Mouse (Mus musculus): ENCODE results near the gene Dscam. TPM values are rescaled to one million over a fixed set of nuclear protein-coding genes. Genes with fewer than 3 reads are reported as not detected.

Gene Dscam
- polyA plus RNA-seq, 1 experiment = not detected

DNA sequence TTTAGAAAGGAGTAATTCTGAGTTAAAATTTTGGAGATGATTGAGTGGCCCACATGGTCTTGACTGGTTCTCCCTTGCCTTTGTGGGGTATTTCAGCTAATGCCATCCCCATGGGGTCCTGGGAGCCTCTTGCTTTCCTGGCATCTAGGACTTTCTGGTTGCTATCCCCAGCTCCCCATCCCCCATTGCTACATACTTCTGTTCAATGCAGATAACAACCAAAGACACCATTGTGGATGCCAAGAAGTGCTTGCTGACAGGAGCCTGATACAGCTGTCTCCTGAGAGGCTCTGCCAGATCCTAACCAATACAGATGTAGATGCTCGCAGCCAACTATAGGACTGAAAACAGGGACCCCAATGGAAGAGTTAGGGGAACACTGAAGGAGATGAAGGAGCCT, 429.2 kb downstream of the Dscam start:
- no peak overlapping the region for H3K27ac ChIP-seq (replicated peaks; ENCODE audit: low read depth, low read length)
- H3K4me3 ChIP-seq (ENCODE audit: insufficient read depth, low read depth, low read length) = no peak overlapping the region
- H3K4me1 ChIP-seq (ENCODE audit: control insufficient read depth, insufficient read depth, insufficient read length, low read length) = no peaks in the 10 kb centered on the region

DNA sequence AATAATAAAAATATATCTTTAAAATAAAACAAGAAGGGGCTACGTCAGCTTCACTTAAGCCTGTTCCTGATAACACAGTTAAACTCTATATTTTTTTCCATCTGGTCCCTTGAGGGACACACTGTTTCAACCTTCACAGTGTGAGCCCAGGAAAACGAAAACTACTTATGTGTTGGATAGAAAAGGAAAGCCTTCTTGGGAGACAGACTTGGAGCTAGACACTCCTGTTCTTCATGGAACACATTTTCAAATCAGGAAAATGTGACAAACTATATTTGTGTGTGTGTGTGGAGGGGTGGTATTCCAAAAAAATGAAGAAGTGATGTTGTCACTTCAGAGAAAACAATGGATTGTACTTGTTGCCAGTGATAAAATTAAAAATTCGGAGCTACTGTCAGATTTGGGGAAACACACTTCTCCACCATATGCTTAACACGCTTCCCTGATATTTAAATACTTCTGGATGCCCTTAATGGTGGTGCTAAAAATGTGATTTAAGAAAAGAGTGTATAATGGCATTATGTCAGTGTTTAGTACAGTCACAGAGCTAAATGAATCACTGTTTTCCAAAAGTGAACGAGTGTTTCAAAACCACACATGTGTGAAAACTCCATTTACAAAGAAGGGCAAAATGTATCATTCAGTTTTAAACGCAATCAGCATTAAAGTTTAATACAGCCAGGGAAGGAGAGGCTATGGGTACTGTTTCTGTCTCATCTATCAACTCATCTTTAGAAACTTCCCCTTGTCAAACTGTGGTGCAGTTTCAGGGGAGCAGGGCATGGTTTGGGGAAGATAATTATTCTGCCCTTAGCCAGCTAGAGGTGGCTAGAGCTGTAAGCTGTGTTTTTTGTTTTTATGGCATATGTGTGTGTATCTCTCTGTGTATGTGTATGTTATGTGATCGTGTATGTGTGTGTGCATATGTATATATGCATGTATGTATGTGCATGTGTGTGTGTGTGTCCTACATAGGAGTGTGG, 430.2 kb downstream of the Dscam start:
- H3K4me3 ChIP-seq (ENCODE audit: insufficient read depth, low read depth, low read length) = no peak overlapping the region
- H3K4me1 ChIP-seq (ENCODE audit: control insufficient read depth, insufficient read depth, insufficient read length, low read length) = no peaks in the 10 kb centered on the region
- no peak overlapping the region for H3K27ac ChIP-seq (replicated peaks; ENCODE audit: low read depth, low read length)

DNA sequence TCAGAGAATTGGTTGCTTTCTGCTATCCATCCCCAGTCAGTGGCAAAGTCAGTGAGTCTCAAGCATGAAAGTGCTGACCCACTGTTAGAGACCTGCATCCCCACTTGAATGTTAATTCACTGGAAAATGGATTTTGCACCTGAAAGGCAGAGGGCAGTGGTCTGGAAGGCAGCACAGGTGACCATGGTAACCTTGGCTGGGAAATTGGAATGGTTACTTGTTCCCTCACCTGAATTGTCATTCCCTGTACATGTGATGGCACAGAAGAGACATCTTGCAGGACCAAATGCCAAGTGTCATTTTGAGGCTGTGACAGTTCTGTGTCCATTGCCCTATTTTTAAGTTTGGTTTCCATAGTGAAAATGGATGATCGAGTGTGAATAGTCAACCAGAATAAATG, 434.1 kb downstream of the Dscam start:
- Histone ChIP-seq H3K27ac (replicated peaks; ENCODE audit: low read depth, low read length) (no peak overlapping the region), H3K4me3 (ENCODE audit: insufficient read depth, low read depth, low read length) (no peak overlapping the region), H3K4me1 (ENCODE audit: control insufficient read depth, insufficient read depth, insufficient read length, low read length) (no peaks in the 10 kb centered on the region)

DNA sequence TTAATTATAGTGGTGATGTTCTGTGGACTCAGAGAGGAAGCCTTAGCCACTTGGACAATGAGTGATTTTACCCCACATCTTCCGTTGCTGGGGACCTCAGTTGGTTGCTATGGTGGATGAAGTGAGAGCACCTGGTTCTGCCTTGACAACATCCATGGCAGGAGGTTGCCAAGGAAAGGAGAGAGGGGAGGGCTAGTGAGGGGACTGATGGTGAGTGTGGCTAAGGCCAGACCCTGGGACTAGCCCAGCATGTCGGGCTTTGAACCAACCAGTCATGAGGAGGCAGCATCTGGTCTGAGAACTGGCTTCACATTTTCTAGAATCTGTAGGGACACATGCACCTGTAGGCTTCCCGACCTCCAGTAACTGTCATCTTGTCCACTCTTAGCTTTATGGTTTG, 439.7 kb downstream of the Dscam start:
- Histone ChIP-seq H3K27ac (replicated peaks; ENCODE audit: low read depth, low read length) (no peak overlapping the region), H3K4me3 (ENCODE audit: insufficient read depth, low read depth, low read length) (no peak overlapping the region), H3K4me1 (ENCODE audit: control insufficient read depth, insufficient read depth, insufficient read length, low read length) (no peaks in the 10 kb centered on the region)

DNA sequence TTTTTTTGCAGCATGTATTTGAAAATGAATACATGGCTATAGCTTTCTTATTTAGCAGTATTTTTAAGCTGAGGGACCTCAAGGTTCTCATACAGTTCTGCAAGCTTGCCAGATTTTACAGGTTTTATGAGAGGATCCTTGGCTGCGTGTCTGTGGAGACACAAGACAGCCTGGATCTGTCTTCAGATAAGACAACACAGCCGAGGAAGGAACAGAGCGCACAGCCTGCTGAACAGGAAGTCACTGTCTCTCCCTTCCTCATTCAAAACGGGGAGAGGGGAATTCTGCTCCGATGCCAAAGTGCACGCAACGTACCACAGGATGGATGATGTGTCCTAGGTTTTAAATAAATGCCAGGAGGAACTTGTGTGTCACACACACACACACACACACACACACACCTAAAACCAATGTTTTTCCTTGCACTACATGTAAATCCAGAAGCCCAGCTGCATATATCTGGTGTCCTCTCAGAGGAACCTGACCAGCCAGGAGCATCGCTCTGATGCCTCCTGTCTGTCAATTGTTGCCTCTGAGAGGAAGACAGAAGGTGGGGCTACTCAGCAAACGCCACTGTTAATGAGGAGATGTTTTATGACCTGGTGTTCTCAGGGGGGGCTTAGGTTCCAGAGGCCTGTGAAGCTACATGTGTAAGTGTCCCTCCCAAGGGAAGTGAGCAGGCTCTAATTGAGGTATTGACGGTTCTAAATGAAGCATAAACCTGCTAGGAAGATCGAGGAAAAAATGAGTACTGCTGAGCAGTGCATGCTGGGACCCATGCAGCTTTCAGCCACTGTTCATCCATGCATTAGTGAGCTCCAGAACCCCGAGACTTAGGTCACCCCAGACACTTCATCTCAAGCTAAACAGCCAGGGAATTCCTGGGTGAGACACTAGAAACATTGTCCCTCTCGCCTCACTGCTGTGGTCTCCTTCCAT, 442.4 kb downstream of the Dscam start:
- Histone ChIP-seq H3K27ac (replicated peaks; ENCODE audit: low read depth, low read length) (no peak overlapping the region), H3K4me1 (ENCODE audit: control insufficient read depth, insufficient read depth, insufficient read length, low read length) (no peaks in the 10 kb centered on the region), H3K4me3 (ENCODE audit: insufficient read depth, low read depth, low read length) (no peak overlapping the region)

DNA sequence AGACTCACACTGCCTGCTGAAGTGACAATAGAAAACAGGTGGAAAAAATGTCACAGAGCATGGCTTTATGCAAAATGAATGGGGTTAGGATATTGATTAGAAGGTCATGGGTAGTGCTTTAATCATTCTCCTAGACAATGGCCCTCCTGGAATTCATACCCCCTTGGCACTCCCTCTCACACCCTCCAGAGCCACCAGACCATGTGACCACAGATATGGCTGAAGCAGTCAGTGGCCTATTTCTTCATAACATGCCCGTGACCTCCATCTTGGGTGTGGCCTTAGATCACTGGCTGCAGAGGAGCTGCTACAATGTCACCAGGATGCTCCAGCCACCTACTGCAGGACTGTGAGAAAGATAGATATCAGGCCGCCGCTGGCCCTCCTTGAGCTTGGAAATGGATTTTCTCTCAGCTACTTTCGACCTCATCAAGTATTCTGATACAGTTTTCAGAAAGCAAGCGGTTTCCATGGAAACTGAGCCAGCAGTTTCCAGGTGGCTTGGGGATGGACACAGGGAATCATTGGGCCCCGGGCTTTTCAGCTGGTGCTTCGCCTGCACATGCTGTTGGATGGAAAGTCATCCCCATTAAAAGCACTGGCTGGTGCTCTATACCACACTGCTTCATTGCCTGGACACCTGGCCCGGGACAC, 445.4 kb downstream of the Dscam start:
- no peaks in the 10 kb centered on the region for H3K4me1 ChIP-seq (ENCODE audit: control insufficient read depth, insufficient read depth, insufficient read length, low read length)
- no peak overlapping the region for H3K27ac ChIP-seq (replicated peaks; ENCODE audit: low read depth, low read length)
- no peak overlapping the region for H3K4me3 ChIP-seq (ENCODE audit: insufficient read depth, low read depth, low read length)

DNA sequence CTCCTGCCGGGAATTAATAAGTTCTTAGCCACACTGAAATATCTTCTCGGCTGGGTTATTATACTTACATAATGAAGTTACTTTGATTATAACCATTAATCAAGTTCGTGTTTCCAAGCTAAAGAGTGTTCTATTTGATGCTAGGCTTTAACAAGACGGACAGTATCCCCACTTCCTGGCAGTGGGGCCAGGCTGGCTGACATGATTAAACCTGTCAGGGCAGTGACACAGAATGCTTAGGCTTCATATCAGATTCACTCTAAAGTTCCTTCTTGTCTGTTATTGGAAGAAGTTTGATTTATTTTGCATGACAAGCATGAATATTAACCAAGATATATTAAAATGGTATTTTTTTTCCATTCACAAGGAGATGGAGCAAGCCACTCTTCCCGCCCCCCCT, 446.0 kb downstream of the Dscam start:
- H3K4me1 ChIP-seq (ENCODE audit: control insufficient read depth, insufficient read depth, insufficient read length, low read length) = no peaks in the 10 kb centered on the region
- H3K4me3 ChIP-seq (ENCODE audit: insufficient read depth, low read depth, low read length) = no peak overlapping the region
- no peak overlapping the region for H3K27ac ChIP-seq (replicated peaks; ENCODE audit: low read depth, low read length)

DNA sequence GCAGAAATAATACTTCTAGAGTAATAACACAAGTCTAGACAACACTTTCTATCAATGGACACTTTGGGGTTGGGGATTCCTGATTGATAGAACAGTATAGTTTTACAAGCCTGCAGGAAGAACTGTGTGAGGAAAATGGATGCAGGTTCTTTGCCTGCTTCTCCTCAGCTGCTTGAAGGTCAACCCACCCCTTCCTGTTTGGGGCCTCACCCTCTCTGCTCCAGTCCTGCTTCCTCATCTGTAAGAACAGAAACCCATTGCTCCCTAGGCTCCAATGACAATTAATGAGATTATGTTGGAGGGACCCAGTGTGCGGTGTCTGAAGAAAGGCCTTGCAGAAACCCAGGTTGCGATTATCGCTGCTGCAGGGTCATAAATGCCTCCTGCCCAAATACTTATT, 446.4 kb downstream of the Dscam start:
- Histone ChIP-seq H3K27ac (replicated peaks; ENCODE audit: low read depth, low read length) (no peak overlapping the region), H3K4me3 (ENCODE audit: insufficient read depth, low read depth, low read length) (no peak overlapping the region), H3K4me1 (ENCODE audit: control insufficient read depth, insufficient read depth, insufficient read length, low read length) (no peaks in the 10 kb centered on the region)

DNA sequence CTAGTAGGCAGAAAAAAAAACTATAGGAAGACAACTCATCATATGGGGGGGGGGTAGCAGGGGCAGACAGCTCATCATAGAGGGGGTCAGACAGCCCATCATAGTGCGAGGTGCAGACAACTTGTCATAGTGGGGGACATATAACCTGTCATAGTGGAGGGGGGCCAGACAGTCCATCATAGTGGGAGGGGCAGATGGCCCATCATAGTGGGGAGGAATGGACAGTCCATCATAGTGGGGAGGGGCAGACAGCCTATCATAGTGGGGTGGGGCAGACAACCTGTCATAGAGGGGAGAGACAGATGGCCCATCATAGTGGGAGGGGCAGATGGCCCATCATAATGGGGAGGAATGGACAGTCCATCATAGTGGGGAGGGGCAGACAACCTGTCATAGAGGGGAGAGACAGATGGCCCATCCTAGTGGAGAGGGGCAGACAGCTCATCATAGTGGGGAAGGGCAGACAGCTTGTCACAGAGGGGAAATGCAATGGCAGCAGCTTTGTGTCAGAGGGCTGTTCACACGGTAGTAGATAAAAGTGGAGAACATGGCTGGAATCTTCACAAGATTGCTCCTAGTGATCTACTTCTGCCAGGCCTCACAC, 447.4 kb downstream of the Dscam start:
- Histone ChIP-seq H3K27ac (replicated peaks; ENCODE audit: low read depth, low read length) (no peak overlapping the region), H3K4me3 (ENCODE audit: insufficient read depth, low read depth, low read length) (no peak overlapping the region), H3K4me1 (ENCODE audit: control insufficient read depth, insufficient read depth, insufficient read length, low read length) (no peaks in the 10 kb centered on the region)

DNA sequence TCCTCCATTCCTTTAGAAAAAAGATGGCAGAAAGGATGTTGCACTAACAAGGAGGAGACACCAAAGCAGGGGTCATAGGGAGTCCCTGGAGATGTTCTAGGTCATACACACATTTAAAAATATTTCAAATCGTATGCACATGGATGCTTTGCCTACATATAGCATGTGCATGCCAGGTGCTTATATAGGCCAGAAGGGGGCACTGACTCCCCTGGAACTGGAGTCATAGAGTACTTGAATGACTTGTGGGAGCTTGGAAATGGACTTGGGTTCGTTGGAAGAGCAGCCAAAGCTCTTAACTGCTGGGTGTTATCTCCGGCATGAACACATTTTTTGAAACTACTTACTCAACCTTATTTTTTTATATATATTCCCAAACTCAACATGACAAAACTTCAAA, 448.4 kb downstream of the Dscam start:
- Histone ChIP-seq H3K27ac (replicated peaks; ENCODE audit: low read depth, low read length) (no peak overlapping the region), H3K4me1 (ENCODE audit: control insufficient read depth, insufficient read depth, insufficient read length, low read length) (no peaks in the 10 kb centered on the region), H3K4me3 (ENCODE audit: insufficient read depth, low read depth, low read length) (no peak overlapping the region)

DNA sequence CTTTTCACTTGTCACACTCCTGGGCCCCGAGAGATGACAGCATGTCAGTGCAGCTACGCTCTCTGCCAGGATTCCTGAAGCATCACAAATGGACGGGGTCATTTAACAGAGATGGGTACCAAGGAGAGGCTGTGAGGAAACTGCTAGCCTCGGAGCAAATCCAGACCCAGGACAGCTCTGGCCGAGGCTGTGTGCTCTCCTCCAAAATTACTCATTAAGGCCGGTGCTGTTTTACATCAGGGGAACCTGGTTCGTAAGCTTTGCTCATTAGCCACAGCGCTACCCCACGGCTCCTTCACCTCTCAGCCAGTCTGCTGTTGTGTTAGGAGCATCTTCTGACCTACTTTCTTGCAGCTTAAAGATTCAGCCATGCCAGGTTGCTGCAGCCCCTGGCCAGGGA, 449.3 kb downstream of the Dscam start:
- no peak overlapping the region for H3K27ac ChIP-seq (replicated peaks; ENCODE audit: low read depth, low read length)
- H3K4me1 ChIP-seq (ENCODE audit: control insufficient read depth, insufficient read depth, insufficient read length, low read length) = no peaks in the 10 kb centered on the region
- no peak overlapping the region for H3K4me3 ChIP-seq (ENCODE audit: insufficient read depth, low read depth, low read length)

DNA sequence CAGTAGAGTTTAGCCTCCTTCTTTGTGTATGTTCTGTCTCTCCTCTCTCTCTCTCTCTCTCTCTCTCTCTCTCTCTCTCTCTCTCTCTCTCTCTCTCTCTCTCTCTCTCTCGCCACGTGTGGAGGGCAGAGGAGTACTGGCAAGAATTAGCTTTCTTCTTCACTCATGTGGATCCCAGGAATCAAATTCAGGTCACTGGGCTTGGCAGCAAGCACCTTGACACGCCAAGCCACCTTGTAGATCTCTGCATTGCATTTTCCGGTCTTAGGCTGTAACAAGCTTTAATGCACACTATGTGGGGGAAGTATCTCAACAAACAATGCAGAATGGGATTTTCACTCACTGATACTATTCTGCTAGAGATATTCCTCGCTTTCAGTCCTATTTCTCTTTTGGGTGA, 449.9 kb downstream of the Dscam start:
- no peaks in the 10 kb centered on the region for H3K4me1 ChIP-seq (ENCODE audit: control insufficient read depth, insufficient read depth, insufficient read length, low read length)
- no peak overlapping the region for H3K27ac ChIP-seq (replicated peaks; ENCODE audit: low read depth, low read length)
- no peak overlapping the region for H3K4me3 ChIP-seq (ENCODE audit: insufficient read depth, low read depth, low read length)

DNA sequence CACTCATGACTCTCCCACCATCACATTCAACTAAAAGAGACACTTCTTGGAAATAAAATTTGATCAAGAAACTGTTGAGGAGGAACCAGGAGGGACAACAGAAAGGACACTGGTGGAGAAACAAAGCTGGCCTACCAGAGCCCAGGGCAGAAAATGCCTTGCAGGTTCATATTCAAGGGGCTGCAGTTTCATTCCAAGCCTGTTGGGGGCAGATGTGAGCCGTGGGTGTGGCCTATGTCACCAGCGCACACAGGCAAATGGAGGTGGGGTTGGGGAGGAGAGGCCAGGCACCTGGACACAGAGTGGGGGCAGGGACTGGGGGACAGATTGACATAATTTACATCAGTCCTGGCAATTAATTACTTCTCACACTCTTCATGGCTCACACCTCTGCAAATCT, 452.3 kb downstream of the Dscam start:
- no peak overlapping the region for H3K4me3 ChIP-seq (ENCODE audit: insufficient read depth, low read depth, low read length)
- H3K4me1 ChIP-seq (ENCODE audit: control insufficient read depth, insufficient read depth, insufficient read length, low read length) = no peaks in the 10 kb centered on the region
- H3K27ac ChIP-seq (replicated peaks; ENCODE audit: low read depth, low read length) = no peak overlapping the region

DNA sequence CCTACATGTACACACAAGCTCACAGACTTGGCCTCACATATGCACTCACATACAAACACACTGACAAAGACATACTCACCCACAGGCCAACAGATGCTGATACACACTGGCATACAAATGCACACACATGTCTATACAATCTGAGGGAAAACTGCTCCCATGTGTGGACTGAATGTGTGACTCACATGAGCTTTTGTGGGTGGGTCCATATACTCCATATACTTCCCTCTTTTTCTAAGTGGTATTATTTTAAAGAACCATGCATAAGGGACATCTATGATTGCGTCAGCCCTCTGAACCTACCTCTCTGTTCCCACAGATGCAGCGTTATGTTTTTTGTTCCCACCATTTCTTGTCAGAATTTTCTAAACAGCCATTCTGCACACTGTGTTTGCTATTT, 453.9 kb downstream of the Dscam start:
- no peak overlapping the region for H3K27ac ChIP-seq (replicated peaks; ENCODE audit: low read depth, low read length)
- no peak overlapping the region for H3K4me3 ChIP-seq (ENCODE audit: insufficient read depth, low read depth, low read length)
- no peaks in the 10 kb centered on the region for H3K4me1 ChIP-seq (ENCODE audit: control insufficient read depth, insufficient read depth, insufficient read length, low read length)

DNA sequence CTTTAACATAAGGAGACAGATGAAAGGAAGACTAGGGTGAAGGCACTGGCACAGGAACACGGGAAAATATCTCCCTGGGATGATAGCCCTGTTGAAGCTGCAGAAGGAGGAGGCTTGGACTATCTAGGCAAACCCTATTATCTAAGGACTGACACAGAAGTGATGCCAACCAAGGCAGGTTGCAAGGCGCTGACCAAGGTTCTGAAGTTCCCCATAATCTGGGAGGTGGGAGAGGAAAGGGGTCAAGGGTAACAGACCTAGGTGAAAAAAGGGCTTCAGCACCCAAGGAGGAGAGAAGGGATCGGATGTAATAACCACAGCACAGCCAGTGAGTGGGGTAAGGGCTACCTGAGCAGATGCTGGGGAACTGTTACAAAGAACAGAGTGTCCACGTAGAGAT, 458.6 kb downstream of the Dscam start:
- H3K27ac ChIP-seq (replicated peaks; ENCODE audit: low read depth, low read length) = no peak overlapping the region
- H3K4me3 ChIP-seq (ENCODE audit: insufficient read depth, low read depth, low read length) = no peak overlapping the region
- H3K4me1 ChIP-seq (ENCODE audit: control insufficient read depth, insufficient read depth, insufficient read length, low read length) = no peaks in the 10 kb centered on the region
